In the genomic region with DNA sequence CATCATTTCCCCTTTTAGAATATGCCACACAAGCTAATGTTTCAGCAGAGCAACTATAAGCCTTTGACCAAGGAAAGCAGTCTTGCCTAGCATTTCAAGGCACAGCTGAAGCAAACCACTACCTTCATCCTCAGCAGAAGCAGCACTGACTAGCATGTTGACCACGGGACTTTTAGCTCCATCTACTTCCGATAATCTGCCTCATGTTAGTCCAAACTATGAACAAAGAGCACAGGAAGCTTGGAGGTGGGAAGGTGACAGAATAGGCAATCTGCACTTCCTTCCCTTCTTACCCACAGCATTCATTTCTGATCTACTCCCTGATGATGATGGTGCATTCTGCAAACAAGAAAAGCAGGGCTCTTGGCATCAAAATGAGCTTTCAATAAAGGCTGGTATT, we compare ENCODE assay signal across 18 mouse cellular contexts.
"Had no signal": no experiment of that assay in that cellular context is flagged by ENCODE, and none has a peak within 500 bp of the region (broad histone marks: within the 10 kb centered on the region; RNA-seq: fewer than 3 reads in every experiment).

No protein-coding gene starts in this region.

- H3K4me1 ChIP-seq: intestine, embryonic 15.5 days; liver, embryonic 13.5 days; midbrain, embryonic 10.5 days; midbrain, embryonic 13.5 days; neural tube, embryonic 12.5 days; neural tube, embryonic 15.5 days; stomach, embryonic 15.5 days had no signal

- ATAC-seq: intestine, embryonic 15.5 days; midbrain, embryonic 13.5 days had no signal

- H3K4me2 ChIP-seq: intestine, embryonic 15.5 days; kidney, embryonic 15.5 days; liver, embryonic 13.5 days; midbrain, embryonic 13.5 days; neural tube, embryonic 12.5 days; neural tube, embryonic 15.5 days; stomach, embryonic 15.5 days had no signal

- H3K27me3 ChIP-seq: intestine, embryonic 15.5 days; kidney, embryonic 15.5 days; liver, embryonic 13.5 days; midbrain, embryonic 13.5 days; neural tube, embryonic 12.5 days; neural tube, embryonic 15.5 days; stomach, embryonic 15.5 days had no signal

- H3K9me3 ChIP-seq: intestine, embryonic 15.5 days; kidney, embryonic 15.5 days; liver, embryonic 13.5 days; midbrain, embryonic 10.5 days; midbrain, embryonic 13.5 days; neural tube, embryonic 12.5 days; neural tube, embryonic 15.5 days; stomach, embryonic 15.5 days had no signal

- DNase-seq: kidney, adult 11 months; kidney, adult 8-10 months; kidney, postnatal 10 days; kidney, postnatal 36 days; layer of hippocampus, postnatal 36 days; liver, embryonic 13.5 days; lung, adult 2 months; lung, postnatal 14 days; thymus, postnatal 25 days had no signal

- H3K36me3 ChIP-seq: intestine, embryonic 15.5 days; kidney, embryonic 15.5 days; liver, embryonic 13.5 days; midbrain, embryonic 10.5 days; midbrain, embryonic 13.5 days; neural tube, embryonic 12.5 days; neural tube, embryonic 15.5 days; stomach, embryonic 15.5 days had no signal

- H3K9ac ChIP-seq: intestine, embryonic 15.5 days; kidney, embryonic 15.5 days; liver, embryonic 13.5 days; midbrain, embryonic 13.5 days; neural tube, embryonic 12.5 days; neural tube, embryonic 15.5 days; stomach, embryonic 15.5 days had no signal

- H3K4me3 ChIP-seq: intestine, embryonic 15.5 days; kidney, embryonic 15.5 days; left cerebral cortex, adult 2 months; liver, embryonic 13.5 days; midbrain, embryonic 10.5 days; midbrain, embryonic 13.5 days; neural tube, embryonic 12.5 days; neural tube, embryonic 15.5 days; stomach, embryonic 15.5 days had no signal

- H3K27ac ChIP-seq: intestine, embryonic 15.5 days; kidney, embryonic 15.5 days; left cerebral cortex, adult 2 months; liver, embryonic 13.5 days; macrophage; midbrain, embryonic 10.5 days; midbrain, embryonic 13.5 days; neural tube, embryonic 12.5 days; neural tube, embryonic 15.5 days; stomach, embryonic 15.5 days had no signal
